Mouse (Mus musculus): Measurements from ENCODE around the gene Has1.
A peak's percentile ranks its signal among the peaks of the same experiment; 100 is the strongest.

Has1 gene

DNA sequence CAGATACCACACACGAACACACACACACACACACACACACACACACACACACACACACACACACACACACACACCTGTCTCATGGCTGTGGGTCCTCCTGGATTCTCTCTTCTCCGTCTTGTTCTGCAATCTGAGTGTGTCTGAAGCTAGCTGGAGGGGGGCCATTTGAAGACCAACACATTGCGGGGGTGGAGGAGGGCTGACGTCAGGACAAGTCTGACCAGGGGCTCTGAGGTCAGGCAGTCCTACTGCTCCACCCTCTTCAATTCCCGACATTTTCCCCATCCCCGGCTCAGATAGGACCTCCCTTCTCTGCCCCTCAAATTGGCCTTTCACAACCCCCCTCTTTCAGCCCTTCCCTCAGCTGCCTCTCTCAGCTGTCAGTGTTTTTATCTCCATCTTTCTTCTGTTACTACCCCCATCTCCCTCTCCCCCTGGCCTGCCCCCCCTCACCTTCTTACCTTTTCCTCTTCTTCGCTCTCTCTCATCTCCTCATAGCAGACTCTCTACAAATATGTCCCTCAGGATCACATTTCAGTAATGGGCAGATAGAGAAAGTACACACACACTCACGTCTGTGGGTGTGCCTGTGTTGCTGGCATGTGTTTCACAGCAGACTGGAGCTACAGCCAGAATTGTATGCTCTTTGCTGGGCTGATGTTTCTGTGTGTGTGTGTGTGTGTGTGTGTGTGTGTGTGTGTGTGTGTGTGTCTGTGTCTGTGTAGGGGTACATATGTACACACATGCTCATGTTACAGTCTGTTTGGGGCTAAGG, at the start of gene Has1:
TSS of gene Has1 (minus strand) at position 142 of the 775 bp plus-strand sequence.
- no peak for DNase-seq (ENCODE audit: extremely low spot score)

DNA sequence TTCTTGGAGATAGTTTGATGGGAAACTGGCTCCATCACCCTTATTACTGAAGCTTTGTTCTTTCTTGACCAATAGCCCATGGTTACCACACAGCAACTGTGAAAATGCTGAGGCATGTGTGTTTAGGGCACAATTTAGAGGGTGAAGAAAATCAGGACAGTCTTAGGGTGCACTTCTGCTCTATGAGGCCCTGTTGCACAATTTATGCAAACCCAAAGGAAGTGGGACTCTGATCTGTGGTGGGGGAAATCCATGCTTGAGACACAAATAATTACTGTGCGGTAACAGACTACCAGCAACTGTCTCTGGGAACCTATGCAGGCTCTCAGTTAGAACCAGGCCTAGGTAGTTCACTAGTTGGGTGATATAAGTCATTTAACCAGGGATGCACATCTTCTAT, 45.8 kb upstream of the Has1 start:
- no peak for DNase-seq (ENCODE audit: extremely low spot score)

DNA sequence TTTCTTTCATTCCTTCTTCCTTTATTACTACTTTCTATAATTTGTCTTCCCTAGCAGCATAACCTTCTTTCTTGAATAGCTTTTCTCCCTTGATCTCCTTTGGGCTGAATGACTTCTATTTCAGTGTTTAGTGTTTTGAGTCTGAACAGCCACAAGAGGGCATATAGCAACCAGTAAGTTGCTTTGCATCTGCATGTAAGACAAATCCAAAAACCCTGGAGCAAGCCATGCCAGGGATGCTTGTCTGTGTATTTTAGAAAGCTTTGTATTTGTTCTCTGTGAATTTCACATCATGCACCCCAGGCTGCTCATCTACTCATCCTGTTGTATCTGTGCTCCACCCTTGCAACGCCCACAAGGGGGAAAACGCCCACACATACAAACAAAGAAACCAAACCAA, 44.3 kb upstream of the Has1 start:
- DNase-seq (ENCODE audit: extremely low spot score), result no peak

DNA sequence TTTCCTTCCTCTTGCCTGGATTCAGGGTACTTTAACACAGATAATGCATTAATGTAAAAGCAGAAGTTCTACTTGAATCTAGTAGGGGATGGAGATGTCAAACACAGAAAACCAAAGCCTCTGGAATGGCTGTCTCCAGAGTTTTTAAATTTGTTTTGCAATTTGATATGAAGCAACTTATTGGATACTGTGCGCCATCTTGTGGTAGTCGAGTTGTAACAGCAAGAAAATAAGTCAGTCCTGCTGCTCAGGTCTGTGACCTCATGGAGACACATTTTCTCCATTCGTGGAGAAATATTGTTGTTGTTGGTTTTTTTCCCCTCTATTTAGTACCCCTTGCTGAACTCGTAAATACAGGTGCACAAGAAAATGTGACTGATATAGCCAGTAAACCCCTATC, 41.0 kb upstream of the Has1 start:
- DNase-seq (ENCODE audit: extremely low spot score), result peak; percentile 32

DNA sequence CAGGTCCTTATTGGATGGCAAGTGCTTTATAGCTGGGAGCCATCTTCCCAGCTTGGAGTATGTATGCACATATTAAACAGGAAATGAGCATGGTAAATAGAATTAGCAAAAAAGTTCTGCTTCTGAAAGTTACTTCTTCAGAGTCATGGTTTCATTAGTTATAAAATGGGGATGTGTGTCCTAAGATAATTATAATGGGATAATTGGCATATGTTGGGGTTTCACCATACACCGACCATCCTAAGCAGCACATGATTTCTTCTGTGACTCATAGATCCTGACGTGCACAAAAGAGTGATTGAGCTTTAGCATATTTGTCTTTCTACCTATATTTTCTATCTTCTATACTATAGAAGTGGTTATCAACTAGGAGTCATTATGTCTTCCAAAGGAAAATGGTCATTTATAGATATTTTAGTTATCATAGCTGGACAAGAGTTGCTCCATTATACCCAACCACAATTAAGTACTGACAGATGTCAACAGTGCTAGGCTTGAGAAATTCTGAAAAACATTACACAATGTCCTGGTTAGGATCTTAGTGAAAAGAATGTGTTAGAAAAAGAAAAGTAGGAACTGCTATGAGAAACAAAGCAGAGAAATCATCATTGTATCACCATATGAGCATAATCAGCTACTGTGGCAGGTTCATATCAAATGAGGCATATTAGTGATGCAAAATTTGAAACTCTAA, 34.9 kb upstream of the Has1 start:
- no peak for DNase-seq (ENCODE audit: extremely low spot score)

DNA sequence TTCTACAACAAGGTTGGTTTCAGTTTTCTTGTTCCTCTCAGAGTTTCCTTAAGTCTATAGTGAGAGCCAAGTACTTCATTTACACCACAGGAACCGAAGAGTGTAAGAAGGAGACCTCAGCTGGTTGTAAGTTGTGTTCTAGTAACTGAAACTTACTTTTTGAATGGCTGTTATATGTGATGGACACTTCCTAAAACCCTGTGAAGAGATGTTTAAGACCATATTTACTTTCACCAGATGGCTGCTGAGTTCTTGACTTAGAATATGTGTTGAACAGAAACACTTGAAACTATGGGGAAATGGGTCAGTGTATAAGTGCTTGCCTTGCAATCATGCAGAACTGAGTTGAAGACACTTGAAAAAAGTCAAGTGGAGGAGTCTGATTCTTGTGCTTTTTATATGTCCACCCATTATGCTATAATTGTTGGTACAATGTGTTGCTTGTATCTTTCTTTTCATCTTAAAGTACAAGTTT, 32.8 kb upstream of the Has1 start, which contains the start of the genes Fpr2 and Fpr3:
TSS of gene Fpr2 (plus strand) at position 51 of the 475 bp plus-strand sequence.
TSS of gene Fpr3 (plus strand) at position 79 of the 475 bp plus-strand sequence.
- no peak for DNase-seq (ENCODE audit: extremely low spot score)

DNA sequence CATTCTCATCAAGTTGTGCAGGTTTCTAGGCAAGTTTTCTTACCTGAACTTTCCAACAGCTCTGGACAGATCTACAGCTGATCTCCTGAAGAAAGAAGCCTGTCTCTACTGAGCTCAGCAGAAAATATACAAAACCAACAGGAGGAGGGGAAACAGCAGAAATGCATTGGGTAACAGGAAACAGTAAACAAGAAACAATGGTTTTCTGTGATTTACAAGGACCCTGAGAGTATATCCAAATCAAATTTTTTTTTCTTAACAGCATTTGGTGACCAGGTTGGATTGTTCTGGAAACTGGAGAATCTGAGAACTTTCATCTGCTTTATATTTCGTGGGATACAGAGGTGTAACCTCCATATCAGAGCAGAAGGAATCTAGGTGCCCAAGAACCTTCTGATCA, 28.8 kb upstream of the Has1 start, which contains the start of gene Fpr1:
TSS of gene Fpr1 (minus strand) at position 101 of the 400 bp plus-strand sequence.
- DNase-seq (ENCODE audit: extremely low spot score), result no peak

DNA sequence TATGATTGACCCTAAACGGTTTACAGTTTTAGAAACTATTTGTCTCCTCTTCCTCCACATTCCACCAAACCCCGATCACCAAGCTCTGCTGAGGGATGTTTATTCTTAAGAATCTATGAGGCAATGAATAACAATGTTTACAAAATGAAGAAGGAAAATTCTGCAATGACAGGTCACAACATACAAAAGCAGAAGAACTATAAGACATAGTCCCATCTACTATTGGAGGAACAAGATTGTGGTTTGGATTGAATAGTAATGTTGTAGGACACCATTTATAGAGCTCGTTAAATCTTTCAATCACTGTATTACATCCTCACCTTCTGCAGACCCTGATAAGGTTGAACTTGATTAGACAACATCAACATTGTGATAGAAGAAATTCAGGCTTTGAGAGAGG, 27.7 kb upstream of the Has1 start:
- DNase-seq (ENCODE audit: extremely low spot score), result no peak

DNA sequence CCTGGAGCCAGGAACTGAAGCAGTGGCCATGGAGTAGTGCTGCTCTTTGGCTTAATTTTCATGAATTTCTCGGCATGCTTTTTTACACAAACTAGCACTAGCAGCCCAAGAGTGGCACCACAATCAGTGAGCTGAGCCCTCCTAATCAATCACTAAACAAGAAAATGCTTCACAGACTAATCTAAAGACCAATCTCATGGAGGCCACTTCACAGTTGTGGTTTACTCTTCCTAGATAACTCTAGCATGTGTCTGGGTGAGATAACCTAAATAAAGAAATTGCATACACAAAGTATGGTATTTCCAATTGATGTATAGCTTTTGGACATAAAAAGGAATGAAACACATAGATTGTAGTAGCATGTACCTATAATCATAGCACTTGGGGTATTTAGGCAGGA, 24.3 kb upstream of the Has1 start:
- DNase-seq (ENCODE audit: extremely low spot score), result no peak

DNA sequence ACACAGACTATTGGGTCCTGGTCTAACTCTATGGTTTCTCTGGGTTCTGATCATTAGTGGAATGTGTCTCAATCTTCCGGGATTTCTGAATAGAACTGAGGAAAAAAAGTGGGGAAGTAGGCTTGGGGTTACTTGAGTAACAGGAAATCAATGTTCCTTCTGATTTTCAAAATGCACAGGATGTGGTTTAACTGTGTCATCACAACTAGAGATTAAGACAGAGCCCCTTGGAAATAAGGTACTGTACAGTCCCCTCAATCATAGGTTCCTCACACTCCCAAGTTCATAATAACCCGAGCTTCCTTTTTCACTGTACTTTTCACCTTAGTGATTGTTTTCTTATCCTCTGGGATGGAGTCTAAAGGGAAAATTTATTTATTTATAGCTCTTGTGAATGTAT, 16.7 kb upstream of the Has1 start:
- DNase-seq (ENCODE audit: extremely low spot score), result no peak

DNA sequence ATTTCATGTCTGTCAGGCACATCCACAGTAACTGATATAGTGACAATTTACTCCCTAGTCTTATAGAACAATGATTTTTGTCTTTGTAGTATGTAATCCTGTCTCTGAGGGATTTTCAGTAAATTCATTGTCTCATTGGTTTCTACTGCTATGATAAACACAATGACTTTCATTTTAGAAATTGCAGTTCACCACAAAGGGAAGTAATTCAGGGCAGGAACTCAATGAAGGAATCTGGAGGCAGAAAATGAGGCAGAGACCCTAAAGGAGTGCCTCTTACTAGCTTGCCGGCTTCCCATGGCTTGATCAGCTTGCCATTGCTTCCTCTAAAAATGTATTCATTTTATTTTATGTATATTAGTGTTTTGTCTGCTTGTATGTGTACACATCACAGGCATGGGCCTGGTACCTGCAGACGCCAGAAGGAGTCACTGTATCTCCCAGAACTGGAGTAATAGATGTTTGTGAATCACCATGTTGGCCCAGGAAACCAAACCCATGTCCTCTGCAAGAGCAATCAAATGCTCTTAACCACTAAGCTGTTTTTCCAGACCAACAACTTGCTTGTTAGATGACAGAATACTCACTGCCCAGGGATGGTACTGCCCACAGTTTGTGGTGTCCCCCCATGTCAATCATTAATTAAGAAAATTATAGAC, 16.0 kb upstream of the Has1 start:
- DNase-seq (ENCODE audit: extremely low spot score), result no peak

DNA sequence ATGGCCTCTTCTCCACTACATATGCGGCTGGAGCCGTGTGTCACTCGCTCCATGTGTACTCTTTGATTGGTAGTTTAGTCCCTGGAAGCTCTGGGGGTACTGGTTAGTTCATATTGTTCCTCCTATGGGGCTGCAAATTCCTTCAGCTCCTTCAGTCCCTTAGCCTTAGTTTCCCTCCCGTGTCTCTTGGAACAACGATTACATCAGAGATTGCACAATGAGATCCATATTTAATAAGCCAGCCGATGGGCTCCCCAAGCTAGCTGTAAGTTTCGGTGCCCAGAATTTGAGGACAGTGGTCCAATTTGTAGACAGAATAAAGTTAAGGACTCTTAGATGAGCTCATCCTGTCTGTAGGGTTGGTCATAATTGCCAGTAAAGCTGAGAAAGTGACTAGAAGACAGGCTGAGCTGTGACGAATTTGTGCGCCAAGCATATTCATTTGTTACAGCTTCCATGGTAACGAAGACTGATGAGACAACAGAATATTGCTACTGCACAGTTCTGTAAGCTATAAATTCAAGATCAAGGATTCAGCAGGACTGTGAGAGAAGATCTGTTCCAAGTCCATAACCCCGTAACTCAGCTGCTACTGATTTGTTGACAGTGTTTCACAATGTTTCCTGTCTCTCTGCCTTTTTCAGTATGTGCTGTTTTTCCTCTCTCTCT, 11.9 kb upstream of the Has1 start:
- DNase-seq (ENCODE audit: extremely low spot score), result no peak

DNA sequence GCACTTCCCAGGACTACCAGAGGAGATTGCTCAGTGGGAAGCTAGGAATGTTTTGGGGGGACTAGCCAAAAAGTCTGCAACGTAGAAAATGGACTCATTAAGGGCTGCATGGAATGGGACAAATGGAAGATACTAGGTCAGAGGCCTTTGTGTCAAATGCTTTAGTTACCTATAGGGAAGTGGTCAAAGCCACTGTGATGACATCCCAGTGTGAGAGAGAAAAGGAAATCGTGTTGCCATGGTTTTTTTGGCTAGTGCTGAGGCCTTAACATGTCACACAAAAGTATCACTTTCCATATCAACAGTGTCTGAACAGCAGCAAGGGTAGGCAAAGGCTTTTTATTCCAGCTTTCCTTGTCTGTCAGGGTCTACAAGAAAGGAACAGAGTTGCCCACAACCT, 10.2 kb upstream of the Has1 start:
- no peak for DNase-seq (ENCODE audit: extremely low spot score)

DNA sequence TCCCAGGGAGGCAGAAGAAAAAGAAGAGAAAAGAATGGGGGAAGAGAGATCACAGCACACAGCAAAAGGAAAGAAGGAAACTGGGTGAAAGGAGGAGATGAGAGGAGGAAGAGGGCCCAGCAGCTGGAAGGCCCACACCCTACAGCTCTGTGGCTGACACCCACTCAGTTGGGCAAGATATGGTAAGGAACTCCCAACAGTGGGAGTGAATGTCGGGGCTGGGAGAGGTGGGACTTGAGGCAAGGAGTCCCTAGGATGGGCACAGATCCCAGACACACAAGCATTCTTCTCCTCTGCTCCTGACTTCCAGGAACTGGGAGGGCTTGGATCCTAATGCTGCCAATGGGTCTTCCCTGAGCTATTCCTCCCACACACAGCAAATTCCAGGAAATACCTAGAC, 7.4 kb upstream of the Has1 start:
- no peak for DNase-seq (ENCODE audit: extremely low spot score)

DNA sequence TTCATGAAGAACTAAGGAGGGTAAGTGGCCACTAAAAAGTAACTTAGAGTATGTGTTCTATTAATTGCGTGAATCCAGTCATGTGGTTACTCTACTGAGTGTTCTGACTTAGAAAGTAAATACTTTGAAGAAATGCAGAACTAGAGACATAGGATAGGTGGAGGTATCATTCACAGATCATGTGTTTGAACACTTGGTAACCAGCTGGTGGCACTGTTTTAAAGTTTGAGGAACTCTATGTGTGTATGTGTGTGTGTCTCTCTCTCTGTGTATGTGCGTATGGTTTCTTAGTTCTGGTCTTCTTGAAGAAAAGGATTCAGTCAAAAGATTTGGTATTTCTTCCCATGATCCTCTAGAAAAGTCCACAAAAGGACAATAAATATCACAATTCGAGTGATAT, 5.1 kb upstream of the Has1 start:
- no peak for DNase-seq (ENCODE audit: extremely low spot score)

DNA sequence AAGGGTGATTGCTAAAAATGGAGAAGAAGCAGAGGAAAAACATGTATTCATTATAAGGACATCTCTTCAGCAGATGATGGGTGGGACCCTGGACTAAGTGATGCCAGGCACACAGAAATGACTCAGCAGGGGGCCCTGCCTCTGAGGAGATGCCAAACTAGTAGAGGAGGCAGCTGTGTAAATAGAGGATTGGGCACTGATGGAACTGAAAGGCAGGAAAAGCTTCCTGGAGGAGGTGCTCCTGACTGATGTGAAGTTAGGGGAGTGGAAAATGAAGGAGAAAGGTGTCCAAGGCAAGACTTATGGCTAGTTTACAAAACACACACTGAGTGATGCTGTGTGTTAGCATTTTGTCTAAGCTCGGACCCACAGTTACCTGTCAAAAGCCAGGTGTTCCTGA, 2.4 kb upstream of the Has1 start:
- no peak for DNase-seq (ENCODE audit: extremely low spot score)

DNA sequence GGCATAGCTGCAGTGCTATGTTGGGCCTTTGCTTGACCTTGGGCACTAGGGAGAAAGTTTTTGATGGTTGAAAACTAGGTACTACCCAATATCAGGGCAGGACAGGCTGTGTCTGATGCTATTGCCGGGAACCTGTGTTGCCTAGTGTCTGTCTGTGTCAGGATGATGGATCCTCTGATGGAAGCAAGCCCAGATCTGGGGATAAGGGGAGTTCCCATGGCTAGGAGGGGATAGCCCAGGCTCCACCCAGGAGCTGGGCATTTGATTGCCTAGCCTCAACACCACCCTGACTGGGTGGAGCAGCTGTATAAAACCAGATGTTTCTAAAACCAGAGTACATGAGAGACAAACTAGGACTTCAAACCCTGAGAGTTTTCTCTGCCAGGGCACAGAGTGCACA, 1.6 kb upstream of the Has1 start:
- DNase-seq (ENCODE audit: extremely low spot score), result no peak

DNA sequence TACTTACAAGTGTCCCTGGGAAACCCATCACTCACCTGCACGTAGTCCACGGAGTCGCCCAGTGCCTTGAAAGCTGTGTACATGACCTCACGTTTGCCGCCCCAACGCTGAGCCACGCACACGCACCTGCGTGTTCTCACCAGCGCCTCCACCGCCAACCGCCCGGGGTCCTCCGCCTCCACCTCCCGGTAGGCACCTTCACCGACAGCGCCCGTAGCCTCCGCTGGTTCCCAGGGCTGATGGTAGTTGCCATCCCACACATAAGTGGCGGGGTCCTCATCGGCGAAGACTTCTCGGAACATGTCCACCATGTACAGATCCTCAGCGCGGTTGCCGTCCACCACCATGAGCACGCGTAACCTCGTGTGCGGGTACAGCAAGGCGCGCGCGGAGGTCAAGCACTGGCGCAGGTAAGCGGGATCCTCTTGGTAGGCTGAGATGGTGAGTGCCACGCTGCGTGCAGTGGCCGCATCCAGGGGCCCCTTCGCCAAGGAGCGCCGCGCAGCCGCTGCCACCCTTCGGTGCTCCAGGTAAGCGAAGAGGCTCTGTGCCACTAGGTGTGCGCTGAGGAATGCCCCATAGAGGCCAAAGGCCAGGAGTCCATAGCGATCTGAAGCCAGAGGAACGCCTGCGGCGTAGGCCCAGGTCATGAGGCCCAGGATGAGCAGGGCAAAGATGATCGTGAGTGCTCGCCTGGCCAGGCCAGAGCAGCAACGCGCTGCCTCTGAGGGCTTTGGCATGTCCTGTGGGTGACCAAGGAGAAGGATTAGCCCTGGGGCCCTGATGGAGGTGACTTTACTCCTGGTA, 4.9 kb downstream of the Has1 start:
- no peak for DNase-seq (ENCODE audit: extremely low spot score)

DNA sequence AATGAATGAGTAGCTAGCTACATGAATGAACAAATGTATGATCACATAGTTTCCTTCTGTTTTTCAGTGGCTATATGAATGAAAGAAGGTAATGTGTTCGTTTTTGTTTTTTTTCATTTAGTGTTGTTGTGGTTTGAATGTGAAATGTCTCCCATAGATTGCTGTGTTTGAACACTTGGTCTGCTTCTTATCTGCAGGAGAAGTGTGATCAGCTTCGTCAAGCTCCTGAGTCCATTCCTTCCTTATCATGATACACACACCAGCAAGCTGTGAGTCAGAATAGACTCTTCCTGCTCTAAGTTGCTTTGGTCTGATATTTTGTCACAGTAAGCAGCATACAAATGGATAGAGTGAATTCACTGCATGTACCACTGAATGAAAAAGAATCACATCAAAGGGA, 6.0 kb downstream of the Has1 start:
- DNase-seq (ENCODE audit: extremely low spot score), result no peak

DNA sequence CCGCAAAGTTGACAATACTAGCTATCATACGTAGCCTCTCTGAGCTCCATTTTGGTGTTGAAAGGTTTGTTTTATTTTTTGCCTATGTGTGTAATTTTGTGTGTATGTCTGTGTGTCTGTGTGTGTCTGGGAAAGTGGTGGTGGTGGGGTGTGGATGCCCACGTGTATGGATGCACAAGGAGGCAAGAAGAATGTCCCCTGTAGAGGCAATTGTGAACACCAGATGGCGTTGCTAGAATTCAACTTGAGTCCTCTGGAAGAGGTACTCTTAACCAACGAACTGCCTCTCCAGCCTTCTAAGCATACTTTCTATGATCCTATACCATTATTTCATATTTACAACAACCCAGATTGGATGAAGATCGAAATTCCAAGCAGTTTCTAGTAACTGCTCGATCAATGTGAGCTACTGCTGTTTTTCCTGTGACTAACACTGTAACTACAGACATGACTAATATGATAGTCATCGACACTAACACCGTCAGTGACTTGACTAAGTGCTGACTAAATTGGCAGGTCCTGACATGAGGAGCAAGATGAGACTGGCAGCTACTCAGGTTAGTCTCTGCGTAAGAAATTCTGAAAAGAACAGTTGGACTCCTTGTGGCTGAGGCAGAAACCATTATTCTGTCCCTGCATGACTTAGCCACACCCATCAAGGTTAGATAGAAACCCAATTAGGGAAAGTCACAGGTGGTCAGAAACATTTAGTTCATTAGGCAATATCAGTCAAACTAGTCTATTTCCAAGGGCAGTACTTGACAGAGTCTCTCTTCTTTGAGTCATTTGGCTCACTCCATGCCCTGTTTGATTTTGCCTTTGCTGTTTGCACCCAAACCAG, 9.6 kb downstream of the Has1 start:
- DNase-seq (ENCODE audit: extremely low spot score), result no peak
